Mouse (Mus musculus): ENCODE measurements at regions not wholly inside any gene's neighbourhood (a gene's known extent, or its start where the extent isn't known, plus 50 kb on each side); places are given as distances from the start of the nearest gene placed in this dataset.

- DNase-seq, result no peak
Measured at GRCm38 (mm10) chr8:41483297-41483696, 66.4 kb upstream of the Frg1 start.

GRCm38 (mm10) chr8:41472992-41473699 is 56.3 kb upstream of the Frg1 start:
- no peak for DNase-seq

GRCm38 (mm10) chr8:41472233-41472632 is 55.4 kb upstream of the Frg1 start:
- no peak for DNase-seq
